9 mouse cellular contexts compared by ENCODE assay signal in genomic region chr12:73585241-73585801, GRCm38 (mm10). TPM values are rescaled to one million over a fixed set of nuclear protein-coding genes. Genes with fewer than 3 reads are reported as not detected.
DNase-seq lines count a peak whose midpoint lies in the region; ATAC-seq and TF ChIP-seq lines count a peak whose summit lies in the region.
"Had no signal": no experiment of that assay in that cellular context is flagged by ENCODE, and none has a peak within 500 bp of the region (broad histone marks: within the 10 kb centered on the region; RNA-seq: fewer than 3 reads in every experiment).

No protein-coding gene starts in this region.

- peak overlapping the region; percentile 77 for H3K9ac ChIP-seq in liver, adult 2 months (ENCODE audit: low read depth, low read length)
- peak overlapping the region; percentile 62; the same call in 1 of the 2 replicates for H3K9ac ChIP-seq in liver, embryonic 13.5 days

- H3K27me3 ChIP-seq in liver, adult 2 months (ENCODE audit: control insufficient read depth, insufficient read depth, low read length): peaks cover 16% of the 10 kb centered on the region; the same call in 1 of the 2 replicates
- H3K27me3 ChIP-seq in hindbrain, embryonic 10.5 days (ENCODE audit: insufficient read depth, poor library complexity, severe bottlenecking): peaks cover 65% of the 10 kb centered on the region
- peaks cover 48% of the 10 kb centered on the region for H3K27me3 ChIP-seq in liver, embryonic 13.5 days

- H3K27ac ChIP-seq in liver, adult 2 months (replicated peaks; ENCODE audit: insufficient read depth, low read depth, low read length): peak overlapping the region; percentile 34
- peak overlapping the region; percentile 56 for H3K27ac ChIP-seq in bone marrow macrophage, adult 2 months (ENCODE audit: insufficient read depth, low read depth, low read length)
- H3K27ac ChIP-seq in hindbrain, embryonic 10.5 days: peak overlapping the region; percentile 89
- peak overlapping the region; percentile 61 for H3K27ac ChIP-seq in liver, embryonic 13.5 days

- H3K4me2 ChIP-seq in liver, embryonic 13.5 days: peak overlapping the region; percentile 76

- TF ChIP-seq CTCF in liver, adult 2 months (IDR thresholded peaks at IDR 0.05; ENCODE audit: low read depth, low read length): no peak
- no peak for TF ChIP-seq CTCF in bone marrow macrophage, adult 2 months (IDR thresholded peaks at IDR 0.05; ENCODE audit: low read depth, low read length)

- TF ChIP-seq POLR2A in liver, adult 2 months (IDR thresholded peaks at IDR 0.05; ENCODE audit: extremely low read depth, insufficient read depth, low read length): no peak
- TF ChIP-seq POLR2A in bone marrow macrophage, adult 2 months (IDR thresholded peaks at IDR 0.05; ENCODE audit: borderline replicate concordance, low read depth, low read length): no peak

- no peaks in the 10 kb centered on the region for H3K36me3 ChIP-seq in liver, adult 2 months (ENCODE audit: control insufficient read depth, insufficient read depth, low read length)
- no peaks in the 10 kb centered on the region for H3K36me3 ChIP-seq in hindbrain, embryonic 10.5 days
- no peaks in the 10 kb centered on the region for H3K36me3 ChIP-seq in liver, embryonic 13.5 days

- H3K79me2 ChIP-seq in liver, adult 2 months (ENCODE audit: control insufficient read depth, insufficient read depth, low read length): no peaks in the 10 kb centered on the region

- H3K9me3 ChIP-seq in hindbrain, embryonic 10.5 days: no peaks in the 10 kb centered on the region
- H3K9me3 ChIP-seq in liver, embryonic 13.5 days (replicated peaks): no peaks in the 10 kb centered on the region

- intact Hi-C loops in gastrocnemius, postnatal 36 days (cut with DNase I): loop anchor here (5.0 kb wide), 1 partner anchor 87 kb away; no protein-coding TSS in a partner anchor

- H3K4me3 ChIP-seq in liver, adult 2 months (ENCODE audit: insufficient read depth, low read depth, low read length): peak overlapping the region; percentile 89
- H3K4me3 ChIP-seq in bone marrow macrophage, adult 2 months (ENCODE audit: insufficient read depth, low read length): peak overlapping the region; percentile 75
- H3K4me3 ChIP-seq in hindbrain, embryonic 10.5 days: peak overlapping the region; percentile 80
- peak overlapping the region; percentile 62 for H3K4me3 ChIP-seq in liver, embryonic 13.5 days (replicated peaks)

- WGBS in liver, adult 2 months: 3% methylated on average over 33 of the region's 33 CpGs
- 1% methylated on average over 33 of the region's 33 CpGs for WGBS in hindbrain, embryonic 10.5 days
- 1% methylated on average over 33 of the region's 33 CpGs for WGBS in liver, embryonic 13.5 days (ENCODE audit: insufficient replicate concordance)

- no peaks in the 10 kb centered on the region for H3K4me1 ChIP-seq in liver, adult 2 months (ENCODE audit: control insufficient read depth, insufficient read depth, low read length)
- H3K4me1 ChIP-seq in bone marrow macrophage, adult 2 months (ENCODE audit: control insufficient read depth, insufficient read depth, low read length): peaks cover 19% of the 10 kb centered on the region
- H3K4me1 ChIP-seq in hindbrain, embryonic 10.5 days (replicated peaks): peaks cover 24% of the 10 kb centered on the region
- H3K4me1 ChIP-seq in liver, embryonic 13.5 days (replicated peaks): peaks cover 5% of the 10 kb centered on the region; the same call in 1 of the 2 replicates

- no peak for DNase-seq in liver, adult 2 months (ENCODE audit: extremely low read depth, low read depth, low spot score)
- DNase-seq in liver: no peak
- DNase-seq in hindbrain, embryonic 10.5 days (ENCODE audit: low spot score): peak; percentile 35
- DNase-seq in liver, embryonic 13.5 days: no peak
- DNase-seq in retina, postnatal 1 day: peak; percentile 24
- DNase-seq in gastrocnemius, postnatal 4 days (ENCODE audit: low spot score in 2 of 2): no peak
- no peak for DNase-seq in gastrocnemius, postnatal 36 days

- no peak for ATAC-seq in liver, embryonic 13.5 days (ENCODE audit: low read depth)

RNA-seq across cellular contexts. Expression of gene Prkch, which starts 0.7 kb away (rescaled TPM):
- total RNA-seq in liver, adult 2 months (2014; rRNA removed): 5.3 and 5.9 TPM in 2 replicates
- polyA plus RNA-seq in liver, adult 2 months (2012; rRNA removed): 1.3 and 1.5 TPM in 2 replicates
- polyA plus RNA-seq in bone marrow macrophage, adult 2 months (2012; ENCODE audit: insufficient read depth, insufficient read length, missing spikeins): 42.6 and 44.7 TPM in 2 replicates
- 5.7 and 7.9 TPM in 2 replicates for polyA plus RNA-seq in hindbrain, embryonic 10.5 days (2016; fragmentation: Nextera tagmentation; extraction: Ambion mirVana)
- polyA plus RNA-seq in liver, embryonic 13.5 days (2015; fragmentation: Nextera tagmentation; extraction: Ambion mirVana): 1.2 and 1.7 TPM in 2 replicates
- 10 to 100 TPM; 11.3 to 11.8 TPM for total RNA-seq in gastrocnemius, postnatal 4 days (2021)
- total RNA-seq in gastrocnemius, postnatal 36 days (2021): 1 to 10 TPM; 5.0 to 6.5 TPM

RNA-seq across cellular contexts. Expression of gene Tmem30b, which starts 39.1 kb away (rescaled TPM):
- total RNA-seq in liver, adult 2 months (2014; rRNA removed): 18.9 and 24.4 TPM in 2 replicates
- 23.1 and 23.3 TPM in 2 replicates for polyA plus RNA-seq in liver, adult 2 months (2012; rRNA removed)
- not detected in 2 replicates for polyA plus RNA-seq in bone marrow macrophage, adult 2 months (2012; ENCODE audit: insufficient read depth, insufficient read length, missing spikeins)
- 3.9 and 5.8 TPM in 2 replicates for polyA plus RNA-seq in hindbrain, embryonic 10.5 days (2016; fragmentation: Nextera tagmentation; extraction: Ambion mirVana)
- 1.7 and 2.4 TPM in 2 replicates for polyA plus RNA-seq in liver, embryonic 13.5 days (2015; fragmentation: Nextera tagmentation; extraction: Ambion mirVana)
- total RNA-seq in gastrocnemius, postnatal 4 days (2021): 1 to 10 TPM; 2.0 to 2.2 TPM
- total RNA-seq in gastrocnemius, postnatal 36 days (2021): under 1 TPM; 0.26 to 0.35 TPM
- total RNA-seq: neutrophil, adult 5-6 weeks had no signal

Comparison
In these comparisons a context has a peak if more than half of its experiments do, and no peak if none do; other contexts are left out.
1. DNase-seq: peak in hindbrain, embryonic 10.5 days (single experiment) and retina, postnatal 1 day (single experiment); none in liver, adult 2 months (single experiment), liver (single experiment), liver, embryonic 13.5 days (single experiment), gastrocnemius, postnatal 4 days (0 of 2) and gastrocnemius, postnatal 36 days (0 of 2).
2. H3K27ac ChIP-seq: peak in every context shown above with its lines; median percentile 89 in hindbrain, embryonic 10.5 days; 61 in liver, embryonic 13.5 days; 56 in bone marrow macrophage, adult 2 months; 34 in liver, adult 2 months.
3. Peak in every context shown above with its lines, with median percentiles within 50 percentile points of each other: H3K4me3 ChIP-seq.